Mouse (Mus musculus) liver, adult 2 months (tissue): ENCODE measurements at regions not wholly inside any gene's neighbourhood (a gene's known extent, or its start where the extent isn't known, plus 50 kb on each side); places are given as distances from the start of the nearest gene placed in this dataset.

Source experiments
- CTCF ChIP-seq: fragments of 200-500 bp; IDR thresholded peaks from 2 replicates; pipeline ENCODE4 v1.5.1; 2011; ENCODE audit warnings: low read depth, low read length, control low read depth
- POLR2A ChIP-seq: fragments of 200-500 bp; IDR thresholded peaks from 2 replicates; pipeline ENCODE4 v1.6.1; 2011; ENCODE audit warnings: low read length, control low read depth; ENCODE audit not compliant: insufficient read depth; ENCODE audit errors: extremely low read depth

GRCm38 (mm10) chr3:102266136-102266535 is 61.6 kb upstream of the Vangl1 start:
- TF ChIP-seq CTCF (no peak), POLR2A (no peak)
